Mouse (Mus musculus): Measurements from ENCODE around the gene Spata48.

GRCm38 (mm10) chr11:11514920-11515319 is 53.0 kb downstream of the Spata48 start:
- TF ChIP-seq CTCF (IDR thresholded peaks at IDR 0.05; ENCODE audit: low read depth) (no peak), EP300 (IDR thresholded peaks at IDR 0.05; ENCODE audit: low read depth) (no peak)

Measured in heart, postnatal 0 days (tissue).